Mouse (Mus musculus): ENCODE results near the gene Olfr979. TPM values are rescaled to one million over a fixed set of nuclear protein-coding genes. Genes with fewer than 3 reads are reported as not detected.

The Olfr979 gene
- polyA plus RNA-seq, 1 experiment from 2014 or later: not detected

Other genes with a start within 250 kb of the Olfr979 start
- not detected in 2 replicates for gene Olfr968, start 220.2 kb downstream of the Olfr979 start, polyA plus RNA-seq (2014; fragmentation: Nextera tagmentation; extraction: Ambion mirVana)
- not detected in 2 replicates for gene Olfr969, start 212.5 kb downstream of the Olfr979 start, polyA plus RNA-seq (2014; fragmentation: Nextera tagmentation; extraction: Ambion mirVana)
- gene Olfr970, start 194.6 kb downstream of the Olfr979 start, polyA plus RNA-seq (2014; fragmentation: Nextera tagmentation; extraction: Ambion mirVana): not detected in 2 replicates
- not detected in 2 replicates for gene Olfr971, start 166.6 kb downstream of the Olfr979 start, polyA plus RNA-seq (2014; fragmentation: Nextera tagmentation; extraction: Ambion mirVana)
- gene Olfr972, start 137.0 kb downstream of the Olfr979 start, polyA plus RNA-seq (2014; fragmentation: Nextera tagmentation; extraction: Ambion mirVana): not detected in 2 replicates
- not detected in 2 replicates for gene Olfr229, start 96.1 kb downstream of the Olfr979 start, polyA plus RNA-seq (2014; fragmentation: Nextera tagmentation; extraction: Ambion mirVana)
- not detected in 2 replicates for gene Olfr974, start 66.0 kb downstream of the Olfr979 start, polyA plus RNA-seq (2014; fragmentation: Nextera tagmentation; extraction: Ambion mirVana)
- not detected in 2 replicates for gene Olfr975, start 51.4 kb downstream of the Olfr979 start, polyA plus RNA-seq (2014; fragmentation: Nextera tagmentation; extraction: Ambion mirVana)
- gene Olfr976, start 42.3 kb downstream of the Olfr979 start, polyA plus RNA-seq (2014; fragmentation: Nextera tagmentation; extraction: Ambion mirVana): not detected in 2 replicates
- not detected in 2 replicates for gene Olfr978, start 11.4 kb downstream of the Olfr979 start, polyA plus RNA-seq (2014; fragmentation: Nextera tagmentation; extraction: Ambion mirVana)
- not detected in 2 replicates for gene Olfr980, start 6.1 kb upstream of the Olfr979 start, polyA plus RNA-seq (2014; fragmentation: Nextera tagmentation; extraction: Ambion mirVana)
- not detected in 2 replicates for gene Olfr981, start 18.0 kb upstream of the Olfr979 start, polyA plus RNA-seq (2014; fragmentation: Nextera tagmentation; extraction: Ambion mirVana)
- gene Olfr982, start 70.4 kb upstream of the Olfr979 start, polyA plus RNA-seq (2014; fragmentation: Nextera tagmentation; extraction: Ambion mirVana): not detected in 2 replicates
- not detected in 2 replicates for gene Olfr983, start 90.1 kb upstream of the Olfr979 start, polyA plus RNA-seq (2014; fragmentation: Nextera tagmentation; extraction: Ambion mirVana)
- gene Olfr984, start 110.7 kb upstream of the Olfr979 start, polyA plus RNA-seq (2014; fragmentation: Nextera tagmentation; extraction: Ambion mirVana): not detected in 2 replicates
- gene Olfr985, start 126.7 kb upstream of the Olfr979 start, polyA plus RNA-seq (2014; fragmentation: Nextera tagmentation; extraction: Ambion mirVana): not detected in 2 replicates
- not detected in 2 replicates for gene Tmem225, start 144.7 kb upstream of the Olfr979 start, polyA plus RNA-seq (2014; fragmentation: Nextera tagmentation; extraction: Ambion mirVana)
- not detected in 2 replicates for gene Olfr986, start 177.5 kb upstream of the Olfr979 start, polyA plus RNA-seq (2014; fragmentation: Nextera tagmentation; extraction: Ambion mirVana)
- 7.9 TPM in 2 replicates for gene Zfp202, start 188.9 kb upstream of the Olfr979 start, polyA plus RNA-seq (2014; fragmentation: Nextera tagmentation; extraction: Ambion mirVana)